Comparison of ENCODE assay signal across 8 mouse cellular contexts in genomic region chr1:87326742-87327163, GRCm38 (mm10). TPM values are rescaled to one million over a fixed set of nuclear protein-coding genes. Genes with fewer than 3 reads are reported as not detected.
DNase-seq lines count a peak whose midpoint lies in the region; ATAC-seq and TF ChIP-seq lines count a peak whose summit lies in the region.

Gene Gigyf2, plus strand, starts transcription at chr1:87326998.

- peak within 1 kb of the TSS; percentile 85 for H3K27ac ChIP-seq in CH12.LX (ENCODE audit: insufficient read depth, low read depth)
- peak within 1 kb of the TSS; percentile 76 for H3K27ac ChIP-seq in forebrain, embryonic 11.5 days (ENCODE audit: low read depth, low read length)
- H3K27ac ChIP-seq in heart, embryonic 16.5 days (ENCODE audit: low read length), result peak within 1 kb of the TSS; percentile 91
- H3K27ac ChIP-seq in liver, embryonic 15.5 days (replicated peaks), result peak within 1 kb of the TSS; percentile 90
- H3K27ac ChIP-seq in neural tube, embryonic 12.5 days, result peak within 1 kb of the TSS; percentile 88

- no peak for TF ChIP-seq RAD21 in CH12.LX (IDR thresholded peaks at IDR 0.05; ENCODE audit: low read depth, low read length)

- peaks cover 40% of the 10 kb centered on the region for H3K79me2 ChIP-seq in CH12.LX (replicated peaks; ENCODE audit: control insufficient read depth, extremely low read depth, insufficient read depth, poor library complexity, severe bottlenecking)

- H3K9me3 ChIP-seq in CH12.LX (replicated peaks; ENCODE audit: low read length), result no peaks in the 10 kb centered on the region
- H3K9me3 ChIP-seq in forebrain, embryonic 11.5 days (ENCODE audit: control insufficient read depth, low read length), result no peaks in the 10 kb centered on the region; the same call in 1 of the 2 replicates
- H3K9me3 ChIP-seq in heart, embryonic 16.5 days (replicated peaks; ENCODE audit: control insufficient read depth, low read length), result no peaks in the 10 kb centered on the region
- H3K9me3 ChIP-seq in liver, embryonic 15.5 days (replicated peaks), result no peaks in the 10 kb centered on the region
- no peaks in the 10 kb centered on the region for H3K9me3 ChIP-seq in neural tube, embryonic 12.5 days

- peak; percentile 97 for ATAC-seq in forebrain, embryonic 11.5 days (replicated peaks; ENCODE audit: low FRiP score)
- peak; percentile 97 for ATAC-seq in heart, embryonic 16.5 days (replicated peaks; ENCODE audit: extremely low read depth, insufficient read depth, low FRiP score)
- peak; percentile 92 for ATAC-seq in liver, embryonic 15.5 days (ENCODE audit: insufficient read depth)
- ATAC-seq in neural tube, embryonic 12.5 days (ENCODE audit: low FRiP score, low read depth), result peak; percentile 96

- TF ChIP-seq EP300 in CH12.LX (IDR thresholded peaks at IDR 0.05; ENCODE audit: low read length), result no peak

- peak; percentile 79 for TF ChIP-seq POLR2A in CH12.LX (IDR thresholded peaks at IDR 0.05; ENCODE audit: low read depth, low read length)

- peaks cover 2 to 12% of the 10 kb centered on the region in 2 experiments for H3K36me3 ChIP-seq in CH12.LX (replicated peaks in 1 of 2; ENCODE audit: control insufficient read depth in 1 of 2, insufficient read depth in 1 of 2, low read length in 1 of 2)
- no peaks in the 10 kb centered on the region for H3K36me3 ChIP-seq in forebrain, embryonic 11.5 days (ENCODE audit: control insufficient read depth, insufficient read depth, low read length)
- no peaks in the 10 kb centered on the region for H3K36me3 ChIP-seq in heart, embryonic 16.5 days (ENCODE audit: control insufficient read depth, insufficient read depth)
- H3K36me3 ChIP-seq in liver, embryonic 15.5 days (replicated peaks), result peaks cover 5% of the 10 kb centered on the region; the same call in 1 of the 2 replicates
- no peaks in the 10 kb centered on the region for H3K36me3 ChIP-seq in neural tube, embryonic 12.5 days

- dilution Hi-C loops in CH12.LX (cut with MboI; ENCODE audit: extremely low pct_ligation_motif_present, extremely low pct_unique_long_range_greater_than_20kb, low sequenced_read_pairs), result no loop called here

- peaks cover 11 to 61% of the 10 kb centered on the region in 2 experiments for H3K4me1 ChIP-seq in CH12.LX (ENCODE audit: control insufficient read depth in 1 of 2, insufficient read depth in 2 of 2)
- H3K4me1 ChIP-seq in forebrain, embryonic 11.5 days (replicated peaks; ENCODE audit: control insufficient read depth, insufficient read depth, low read length), result no peaks in the 10 kb centered on the region
- peaks cover 9% of the 10 kb centered on the region for H3K4me1 ChIP-seq in heart, embryonic 16.5 days (ENCODE audit: control insufficient read depth, insufficient read depth, low read length)
- peaks cover 36% of the 10 kb centered on the region for H3K4me1 ChIP-seq in liver, embryonic 15.5 days (replicated peaks)
- peaks cover 6% of the 10 kb centered on the region; the same call in 1 of the 2 replicates for H3K4me1 ChIP-seq in neural tube, embryonic 12.5 days

- in situ Hi-C loops in CH12.LX (cut with MboI; ENCODE audit: low pct_ligation_motif_present, low pct_unique_long_range_greater_than_20kb, low sequenced_read_pairs), result no loop called here

- H3K4me3 ChIP-seq in CH12.LX (replicated peaks in 1 of 3; ENCODE audit: low read depth in 2 of 3, low read length in 2 of 3, poor library complexity in 1 of 3), result peak within 1 kb of the TSS; percentile 50 to 98 (median 95)
- H3K4me3 ChIP-seq in forebrain, embryonic 11.5 days (ENCODE audit: low read depth, low read length), result peak within 1 kb of the TSS; percentile 99
- peak within 1 kb of the TSS; percentile 94 for H3K4me3 ChIP-seq in heart, embryonic 16.5 days (ENCODE audit: low read length)
- peak within 1 kb of the TSS; percentile 92 for H3K4me3 ChIP-seq in liver, embryonic 15.5 days (replicated peaks)
- H3K4me3 ChIP-seq in neural tube, embryonic 12.5 days, result peak within 1 kb of the TSS; percentile 95

- peak; percentile 96 for DNase-seq in CH12.LX (ENCODE audit: extremely low read depth)
- peak; percentile 92 for DNase-seq in c-Kit-positive CD71-positive TER-119-negative erythroid progenitor cells, embryonic 14.5 days (ENCODE audit: low read depth)
- peak; percentile 99 for DNase-seq in forebrain, embryonic 11.5 days (ENCODE audit: low spot score)
- peak; percentile 97 to 98 for DNase-seq in kidney, postnatal 36 days
- DNase-seq in telencephalon, adult 2 months (ENCODE audit: low read depth, low spot score), result peak; percentile 92

- H3K9ac ChIP-seq in CH12.LX (ENCODE audit: insufficient read depth, low read depth), result peak within 1 kb of the TSS; percentile 85
- peak within 1 kb of the TSS; percentile 92 for H3K9ac ChIP-seq in forebrain, embryonic 11.5 days (ENCODE audit: low read length)
- peak within 1 kb of the TSS; percentile 94 for H3K9ac ChIP-seq in heart, embryonic 16.5 days (ENCODE audit: low read length)
- H3K9ac ChIP-seq in liver, embryonic 15.5 days, result peak within 1 kb of the TSS; percentile 97
- peak within 1 kb of the TSS; percentile 93 for H3K9ac ChIP-seq in neural tube, embryonic 12.5 days

- WGBS in forebrain, embryonic 11.5 days, result under 1% methylated on average over 36 of the region's 36 CpGs
- under 1% methylated on average over 36 of the region's 36 CpGs for WGBS in heart, embryonic 16.5 days
- 0% methylated on average over 36 of the region's 36 CpGs for WGBS in liver, embryonic 15.5 days (ENCODE audit: insufficient replicate concordance)
- WGBS in neural tube, embryonic 12.5 days, result 1% methylated on average over 36 of the region's 36 CpGs

- no peak for TF ChIP-seq CTCF in CH12.LX (conservative IDR thresholded peaks at IDR 0.05 in 1 of 2, IDR thresholded peaks at IDR 0.05 in 1 of 2; ENCODE audit: low read depth in 2 of 2, low read length in 2 of 2)

- H3K4me2 ChIP-seq in CH12.LX (ENCODE audit: insufficient read depth, low read depth, poor library complexity, severe bottlenecking), result peak within 1 kb of the TSS; percentile 30; the same call in 1 of the 2 replicates
- H3K4me2 ChIP-seq in forebrain, embryonic 11.5 days (ENCODE audit: low read depth, low read length, severe bottlenecking), result peak within 1 kb of the TSS; percentile 77
- peak within 1 kb of the TSS; percentile 76 for H3K4me2 ChIP-seq in heart, embryonic 16.5 days (ENCODE audit: low read depth, low read length)
- peak within 1 kb of the TSS; percentile 81 for H3K4me2 ChIP-seq in liver, embryonic 15.5 days
- H3K4me2 ChIP-seq in neural tube, embryonic 12.5 days (replicated peaks), result peak within 1 kb of the TSS; percentile 70

- no peaks in the 10 kb centered on the region for H3K27me3 ChIP-seq in CH12.LX (replicated peaks)
- H3K27me3 ChIP-seq in forebrain, embryonic 11.5 days (ENCODE audit: control insufficient read depth, insufficient read depth, low read length), result no peaks in the 10 kb centered on the region
- no peaks in the 10 kb centered on the region for H3K27me3 ChIP-seq in heart, embryonic 16.5 days (ENCODE audit: control insufficient read depth, insufficient read depth, low read length)
- no peaks in the 10 kb centered on the region for H3K27me3 ChIP-seq in liver, embryonic 15.5 days
- H3K27me3 ChIP-seq in neural tube, embryonic 12.5 days (replicated peaks), result no peaks in the 10 kb centered on the region

TF ChIP-seq in CH12.LX, 34 proteins besides CTCF, POLR2A, EP300 and RAD21:
- TF ChIP-seq ELF1 (IDR thresholded peaks at IDR 0.05; ENCODE audit: low read depth, low read length) (peak; percentile 83), MEF2A (IDR thresholded peaks at IDR 0.05; ENCODE audit: borderline replicate concordance, low read depth, low read length) (no peak; the same call in 1 of the 2 replicates), IRF4 (IDR thresholded peaks at IDR 0.05; ENCODE audit: low read depth, low read length) (0 out of 2 replicates have a peak, but pooled peaks have one; percentile 10), RCOR1 (conservative IDR thresholded peaks at IDR 0.05; ENCODE audit: low read depth, low read length) (no peak), ZNF384 (IDR thresholded peaks at IDR 0.05; ENCODE audit: low read depth, low read length) (no peak), ZKSCAN1 (IDR thresholded peaks at IDR 0.05; ENCODE audit: borderline replicate concordance, low read depth, low read length) (peak; percentile 49; the same call in 1 of the 2 replicates), HCFC1 (IDR thresholded peaks at IDR 0.05; ENCODE audit: low read depth, low read length) (peak; percentile 68), TBP (conservative IDR thresholded peaks at IDR 0.05; ENCODE audit: low read depth, low read length) (peak; percentile 56; the same call in 1 of the 2 replicates), USF1 (IDR thresholded peaks at IDR 0.05; ENCODE audit: low read depth, low read length) (peak; percentile 97), NRF1 (IDR thresholded peaks at IDR 0.05; ENCODE audit: low read depth, low read length) (peak; percentile 97), UBTF (IDR thresholded peaks at IDR 0.05; ENCODE audit: low read depth, low read length) (no peak), TCF12 (IDR thresholded peaks at IDR 0.05; ENCODE audit: low read depth, low read length) (peak; percentile 64), MAZ (IDR thresholded peaks at IDR 0.05; ENCODE audit: low read depth, low read length) (peak; percentile 94), USF2 (conservative IDR thresholded peaks at IDR 0.05; ENCODE audit: low read depth, low read length) (peak; percentile 91), BHLHE40 (IDR thresholded peaks at IDR 0.05; ENCODE audit: low read depth, low read length) (peak; percentile 94), MAX (IDR thresholded peaks at IDR 0.05; ENCODE audit: low read length) (peak; percentile 82), MXI1 (IDR thresholded peaks at IDR 0.05; ENCODE audit: low read depth, low read length) (no peak; the same call in 1 of the 2 replicates), SIN3A (IDR thresholded peaks at IDR 0.05; ENCODE audit: low read length) (no peak), ZMIZ1 (IDR thresholded peaks at IDR 0.05; ENCODE audit: low read depth, low read length) (peak; percentile 77; the same call in 1 of the 2 replicates), E2F4 (IDR thresholded peaks at IDR 0.05; ENCODE audit: insufficient replicate concordance, low read depth, low read length) (no peak), SMC3 (IDR thresholded peaks at IDR 0.05; ENCODE audit: low read depth, low read length) (no peak), NELFE (IDR thresholded peaks at IDR 0.05; ENCODE audit: low read depth, low read length) (peak; percentile 70; the same call in 1 of the 2 replicates)
TF ChIP-seq in CH12.LX: peak in this region for 14.

RNA-seq across cellular contexts. Expression of gene Gigyf2, which starts in this region (rescaled TPM):
- 74.7 and 93.5 TPM in 2 replicates for total RNA-seq in CH12.LX (2012; rRNA removed)
- 84.5 and 87.3 TPM in 2 replicates for total RNA-seq in CH12.LX (2014; rRNA removed)
- 156 and 173 TPM in 2 replicates for polyA plus RNA-seq in CH12.LX (2012; ENCODE audit: insufficient read length, low read depth)
- 53.1 and 55.8 TPM in 2 replicates for polyA plus RNA-seq in forebrain, embryonic 11.5 days (2014; fragmentation: Nextera tagmentation; extraction: Ambion mirVana)
- polyA plus RNA-seq in heart, embryonic 16.5 days (2015; fragmentation: Nextera tagmentation; extraction: Ambion mirVana), result 30.7 and 31.6 TPM in 2 replicates
- polyA plus RNA-seq in liver, embryonic 15.5 days (2015; fragmentation: Nextera tagmentation; extraction: Ambion mirVana), result 17.9 and 18.0 TPM in 2 replicates
- 62.4 and 66.1 TPM in 2 replicates for polyA plus RNA-seq in neural tube, embryonic 12.5 days (2016; fragmentation: Nextera tagmentation; extraction: Ambion mirVana)

Comparison
In these comparisons a context has a peak if more than half of its experiments do, and no peak if none do; other contexts are left out.
1. Peak in every context shown above with its lines: DNase-seq, ATAC-seq, H3K4me3 ChIP-seq and H3K27ac ChIP-seq.
2. H3K4me2 ChIP-seq: peak in every context shown above with its lines; median percentile 81 in liver, embryonic 15.5 days; 77 in forebrain, embryonic 11.5 days; 76 in heart, embryonic 16.5 days; 70 in neural tube, embryonic 12.5 days; 30 in CH12.LX.